Mouse (Mus musculus) 3T3-L1 (cell line): ENCODE data around the gene Cep128.

Source experiments
- DNase-seq: peaks from one replicate; pipeline ENCODE4 v3.0.0-alpha.2; 2015; ENCODE audit warnings: low read depth, low spot score

Gene Cep128

DNA sequence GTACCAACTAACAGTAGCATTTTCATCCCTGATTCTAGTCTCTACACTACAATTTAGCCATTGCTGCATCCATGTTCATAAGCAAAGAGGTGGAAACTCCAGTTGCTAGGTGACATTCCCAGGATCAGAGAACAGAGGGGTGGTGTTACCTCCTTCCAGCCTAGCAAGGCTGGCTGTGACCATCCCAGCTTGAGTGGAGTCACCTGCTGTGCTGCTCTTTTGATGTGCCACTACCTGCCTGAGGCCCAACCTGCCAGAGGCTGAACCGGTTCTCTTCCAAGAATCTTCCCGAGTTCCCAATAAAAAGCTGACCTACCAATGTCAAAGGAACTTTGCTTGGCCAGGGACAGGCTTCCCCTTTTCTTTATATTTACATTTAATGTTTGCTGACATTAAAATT lies 408.8 kb downstream of the Cep128 start:
- no peak for DNase-seq

DNA sequence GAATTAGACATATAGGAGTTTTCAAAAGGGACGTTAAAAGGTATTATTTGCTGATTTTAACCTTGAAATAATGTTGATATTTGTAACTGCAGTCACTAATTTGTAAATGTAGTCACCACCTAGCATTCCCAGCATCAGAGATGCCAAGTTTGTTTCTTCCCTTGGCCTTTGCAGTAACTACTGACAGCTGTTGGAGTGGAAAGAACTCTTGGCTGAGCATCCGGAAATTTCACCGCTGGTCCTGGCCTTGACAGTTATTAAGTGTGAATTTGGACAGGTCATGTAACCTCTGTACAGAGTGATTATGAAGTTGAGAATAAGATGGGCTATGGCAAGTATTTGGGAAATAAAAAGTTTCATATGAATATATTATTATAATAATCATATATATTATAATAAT lies 413.1 kb downstream of the Cep128 start:
- no peak for DNase-seq

DNA sequence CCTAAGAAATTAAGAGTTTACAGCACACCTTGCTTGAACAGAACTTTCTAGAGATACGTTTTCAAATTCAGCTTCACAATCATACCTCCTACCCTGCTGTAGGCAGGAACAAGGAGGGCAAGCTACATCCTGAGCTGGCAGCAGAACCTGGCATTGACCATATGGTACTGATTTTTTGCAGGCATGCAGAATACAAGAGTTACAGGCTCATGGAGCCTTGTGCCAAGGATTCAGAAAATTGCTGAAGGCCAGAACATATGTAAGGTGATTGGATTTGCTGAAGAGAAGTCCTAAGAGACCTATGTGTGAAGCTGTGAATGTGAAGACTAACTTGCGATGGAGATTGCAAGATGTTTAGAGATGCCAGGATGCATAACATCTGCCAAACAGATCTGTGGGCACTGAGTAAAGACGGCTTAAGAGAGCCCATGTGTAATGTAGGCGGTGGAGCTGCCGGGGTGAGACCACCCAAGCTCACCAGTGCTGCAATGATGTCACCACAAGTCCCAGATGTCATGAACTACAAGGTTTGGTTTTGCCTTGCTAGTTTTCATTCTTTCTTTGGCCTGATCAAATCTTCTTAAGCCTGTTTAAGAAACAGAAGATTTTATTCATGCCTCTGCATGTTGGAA lies 422.7 kb downstream of the Cep128 start:
- no peak for DNase-seq

DNA sequence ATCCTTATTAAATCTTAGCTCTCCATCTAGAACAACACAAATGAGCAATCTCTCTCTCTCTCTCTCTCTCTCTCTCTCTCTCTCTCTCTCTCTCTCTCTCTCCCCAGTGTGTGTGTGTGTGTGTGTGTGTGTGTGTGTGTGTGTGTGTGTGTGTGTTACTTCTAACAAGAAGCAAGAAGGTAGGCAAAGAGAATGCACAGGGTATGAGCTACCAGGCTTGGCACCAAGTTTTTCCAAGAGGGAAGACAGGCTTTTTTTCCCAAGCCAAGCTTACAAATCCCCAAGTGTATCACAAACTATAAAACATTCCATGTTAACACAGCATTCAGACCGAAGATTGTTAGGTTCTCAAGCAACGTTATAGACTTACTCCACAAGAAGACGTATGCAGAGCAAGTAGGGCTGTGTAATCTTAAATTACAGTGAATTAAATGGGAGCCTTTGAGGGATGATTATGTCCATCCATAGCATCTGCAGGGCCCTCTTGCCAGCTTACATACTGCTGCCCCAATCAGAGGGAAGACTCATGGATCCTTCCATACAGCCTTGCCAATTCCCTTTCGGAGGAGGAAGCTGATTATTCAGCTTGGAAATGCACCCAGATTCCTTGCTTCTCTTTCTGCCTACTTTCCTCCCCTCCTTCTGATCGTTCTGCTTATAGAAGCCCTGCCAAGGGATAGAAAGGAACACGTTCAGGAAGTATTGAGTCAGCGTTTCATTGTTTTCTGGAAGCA lies 429.3 kb downstream of the Cep128 start:
- DNase-seq: no peak
